Mouse (Mus musculus): ENCODE results near the gene Enox1.

The Enox1 gene

GRCm38 (mm10) chr14:77272931-77273446 is 116.4 kb downstream of the Enox1 start:
- no peak for DNase-seq (ENCODE audit: inconsistent ontology term)

- no peak for DNase-seq (ENCODE audit: inconsistent ontology term)
These were observed 117.2 kb downstream of the Enox1 start for GRCm38 (mm10) chr14:77273721-77274120.

DNA sequence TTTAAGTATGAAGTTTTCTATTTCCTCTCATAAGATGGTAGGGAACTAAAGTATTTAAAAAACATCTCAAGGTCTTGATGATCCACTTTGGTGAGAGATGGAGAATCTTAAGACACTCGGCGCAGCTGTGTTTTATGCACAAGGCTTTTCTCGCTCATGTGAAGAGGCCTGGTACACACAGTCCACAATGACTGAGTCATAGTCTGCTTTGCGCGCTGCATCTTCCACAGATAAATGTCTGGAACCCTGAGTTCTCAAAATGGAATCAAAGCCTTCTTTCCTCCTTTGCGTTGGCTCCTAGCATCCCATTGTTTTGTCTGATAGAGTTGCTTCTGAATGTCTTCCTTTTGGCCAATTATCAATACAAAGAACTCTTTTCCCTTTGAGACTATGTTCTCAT is 119.0 kb downstream of the Enox1 start:
- no peak for DNase-seq (ENCODE audit: inconsistent ontology term)

GRCm38 (mm10) chr14:77279143-77279542 is 122.6 kb downstream of the Enox1 start:
- no peak for DNase-seq (ENCODE audit: inconsistent ontology term)

GRCm38 (mm10) chr14:77280454-77280853 is 123.9 kb downstream of the Enox1 start:
- no peak for DNase-seq (ENCODE audit: inconsistent ontology term)

DNA sequence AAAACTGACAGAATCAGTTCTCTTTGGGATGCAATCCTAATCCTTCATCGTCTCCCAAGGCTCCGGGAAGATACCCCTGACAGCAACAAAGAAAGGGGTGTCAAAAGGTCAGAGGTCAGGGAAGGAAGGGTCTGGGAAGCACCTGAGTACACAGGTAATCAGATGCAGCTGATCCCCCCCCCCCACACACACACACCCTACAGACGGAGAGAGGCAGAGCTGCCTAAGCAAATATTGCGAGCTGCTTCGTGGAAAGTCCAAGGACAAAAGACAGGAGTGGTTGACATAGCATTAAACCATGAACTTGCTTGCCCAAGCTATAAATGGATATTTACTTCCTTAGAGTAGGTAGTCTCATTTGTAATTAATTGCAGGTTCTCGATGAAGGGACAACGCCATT is 124.3 kb downstream of the Enox1 start:
- DNase-seq (ENCODE audit: inconsistent ontology term), result no peak

DNA sequence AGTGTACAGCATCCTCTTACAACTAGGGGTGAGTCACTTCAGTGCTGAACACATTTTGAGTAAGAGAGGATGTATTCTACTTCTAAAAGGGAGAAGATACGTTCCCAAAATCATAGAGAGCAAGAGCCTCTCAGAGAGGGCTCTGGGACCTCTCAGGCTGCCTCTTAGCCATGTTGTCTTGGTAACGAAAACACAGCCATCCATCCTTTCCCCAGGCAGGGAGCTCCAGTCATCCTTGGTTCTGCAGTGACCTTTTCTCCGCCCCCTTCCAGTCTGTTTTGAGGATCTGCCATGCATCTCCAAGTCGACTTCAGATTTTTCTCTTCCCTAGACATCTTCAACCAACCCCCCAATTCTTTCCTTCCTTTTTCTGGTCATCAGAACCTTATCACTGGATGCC is 127.4 kb downstream of the Enox1 start:
- no peak for DNase-seq (ENCODE audit: inconsistent ontology term)

- DNase-seq (ENCODE audit: inconsistent ontology term), result no peak
These were observed 128.9 kb downstream of the Enox1 start for GRCm38 (mm10) chr14:77285453-77285852.

GRCm38 (mm10) chr14:77291756-77292155 is 135.2 kb downstream of the Enox1 start:
- no peak for DNase-seq (ENCODE audit: inconsistent ontology term)

DNA sequence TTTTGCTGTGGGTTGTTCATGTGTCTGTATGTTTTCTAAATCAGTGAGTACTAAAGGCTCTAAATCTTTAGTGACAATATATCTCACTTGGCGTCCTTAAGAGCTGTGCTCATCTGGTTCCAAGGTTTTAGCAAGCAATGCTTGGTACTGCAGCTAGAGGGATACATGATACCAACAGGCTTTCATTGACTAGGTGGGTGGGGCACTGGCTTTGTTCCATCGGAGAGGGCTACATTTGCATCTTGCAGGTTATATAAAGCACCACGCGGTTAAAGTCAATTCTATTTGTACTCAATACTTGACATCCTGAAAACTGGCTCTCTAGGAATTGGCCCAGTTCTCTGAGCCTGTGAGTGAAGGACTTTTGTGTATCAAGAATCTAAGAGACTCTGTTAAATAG is 140.5 kb downstream of the Enox1 start:
- no peak for DNase-seq (ENCODE audit: inconsistent ontology term)

DNA sequence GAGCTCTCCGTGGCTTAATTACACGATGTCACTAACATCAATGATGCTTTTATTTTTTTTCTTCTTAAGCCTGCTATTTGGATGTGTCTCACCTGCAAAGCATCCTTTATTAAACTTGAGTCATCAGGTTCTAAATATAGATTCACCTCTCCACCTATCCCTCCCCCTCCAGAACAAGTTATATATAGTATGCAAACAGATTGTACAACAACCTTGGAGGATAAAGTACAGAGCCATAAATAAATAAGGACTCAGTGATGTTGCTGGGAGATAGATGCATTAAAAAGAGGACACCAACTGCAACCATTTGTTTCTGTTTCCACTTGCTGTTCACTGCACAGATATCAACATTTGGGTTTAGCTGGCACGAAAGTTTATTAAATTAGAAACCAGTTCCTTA is 141.8 kb downstream of the Enox1 start:
- no peak for DNase-seq (ENCODE audit: inconsistent ontology term)

- peak; percentile 24 for DNase-seq (ENCODE audit: inconsistent ontology term)
These were observed 153.0 kb downstream of the Enox1 start for GRCm38 (mm10) chr14:77309571-77309970.

GRCm38 (mm10) chr14:77311456-77311855 is 154.9 kb downstream of the Enox1 start:
- no peak for DNase-seq (ENCODE audit: inconsistent ontology term)

DNA sequence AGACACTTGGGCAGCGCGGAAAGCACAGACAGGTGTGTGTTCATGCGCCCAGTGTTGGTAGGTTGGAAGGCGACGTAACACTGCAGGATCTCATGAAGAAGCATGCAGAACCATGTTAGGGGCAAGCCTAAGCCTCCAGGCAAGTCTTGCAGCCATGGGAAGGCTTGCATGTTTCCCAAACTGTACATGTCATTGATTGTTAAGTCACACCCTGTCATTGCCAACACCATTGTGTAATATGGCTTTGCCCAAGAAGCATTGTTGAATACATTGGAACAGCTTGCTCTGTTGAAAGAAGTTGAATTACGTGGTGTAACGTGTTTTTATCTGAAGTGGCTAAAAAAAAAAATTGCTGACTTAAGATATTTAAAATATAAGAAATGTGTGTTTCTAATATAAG is 162.8 kb downstream of the Enox1 start:
- DNase-seq (ENCODE audit: inconsistent ontology term), result no peak

DNA sequence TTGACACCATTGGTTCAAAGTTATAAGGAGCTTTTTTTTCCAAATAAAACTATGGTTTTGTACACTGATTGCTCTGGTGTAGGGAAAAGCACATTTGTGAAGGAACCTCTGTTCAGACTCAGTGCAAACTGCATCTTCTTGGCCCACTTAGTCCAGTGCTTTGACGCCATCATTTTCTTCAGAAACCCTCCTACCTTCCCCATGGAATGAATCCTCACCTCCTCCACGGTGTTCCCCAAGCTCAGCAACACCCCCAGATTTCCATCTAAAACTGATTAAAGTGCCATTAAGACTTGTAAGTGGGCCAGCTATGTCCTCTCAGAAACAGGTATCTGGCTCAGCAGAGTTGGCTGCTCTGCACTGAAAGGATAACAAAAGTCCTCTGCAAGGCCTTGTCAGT is 167.8 kb downstream of the Enox1 start:
- no peak for DNase-seq (ENCODE audit: inconsistent ontology term)

DNA sequence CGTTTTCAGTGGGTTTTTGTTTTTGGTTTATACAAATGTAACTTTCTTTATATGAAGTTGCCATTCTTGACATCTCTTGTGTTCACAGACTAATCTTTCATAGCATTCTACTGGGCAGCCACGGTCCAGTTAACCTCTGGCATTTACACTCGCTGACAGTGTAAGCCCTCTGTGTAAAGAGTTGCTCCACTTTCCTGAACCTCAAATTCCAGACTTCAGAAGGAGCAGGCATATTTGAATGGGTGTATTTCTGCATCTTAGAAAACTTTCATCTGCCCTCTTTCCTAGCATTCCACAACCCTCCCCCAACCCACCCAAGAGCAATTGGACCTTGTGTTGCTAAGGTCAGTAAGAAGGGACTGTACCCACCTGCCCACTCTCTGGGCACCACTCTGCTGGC is 171.1 kb downstream of the Enox1 start:
- DNase-seq (ENCODE audit: inconsistent ontology term), result peak; percentile 90

DNA sequence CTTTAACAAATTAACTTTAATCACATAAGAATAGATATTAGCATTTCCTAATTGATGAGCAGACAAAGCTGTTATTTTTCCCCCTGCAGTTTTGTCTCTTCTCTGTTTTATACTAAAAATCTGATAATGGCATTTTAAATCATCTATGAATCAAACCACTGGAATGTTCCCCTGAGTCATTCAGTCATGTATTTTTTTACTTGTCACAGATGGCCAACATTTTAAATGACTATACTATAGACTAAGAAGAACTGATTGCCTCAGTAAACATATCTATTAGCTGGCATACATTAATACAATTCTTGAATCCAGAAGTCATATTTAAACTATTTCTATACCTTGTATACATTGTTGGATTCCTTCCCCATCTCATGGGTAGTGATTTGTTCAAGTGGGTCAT is 173.2 kb downstream of the Enox1 start:
- DNase-seq (ENCODE audit: inconsistent ontology term), result peak; percentile 59

GRCm38 (mm10) chr14:77343662-77344340 is 187.2 kb downstream of the Enox1 start:
- no peak for DNase-seq (ENCODE audit: inconsistent ontology term)

GRCm38 (mm10) chr14:77346296-77346695 is 189.7 kb downstream of the Enox1 start:
- DNase-seq (ENCODE audit: inconsistent ontology term), result no peak

GRCm38 (mm10) chr14:77351803-77352352 is 195.3 kb downstream of the Enox1 start:
- peak; percentile 75 for DNase-seq (ENCODE audit: inconsistent ontology term)

DNA sequence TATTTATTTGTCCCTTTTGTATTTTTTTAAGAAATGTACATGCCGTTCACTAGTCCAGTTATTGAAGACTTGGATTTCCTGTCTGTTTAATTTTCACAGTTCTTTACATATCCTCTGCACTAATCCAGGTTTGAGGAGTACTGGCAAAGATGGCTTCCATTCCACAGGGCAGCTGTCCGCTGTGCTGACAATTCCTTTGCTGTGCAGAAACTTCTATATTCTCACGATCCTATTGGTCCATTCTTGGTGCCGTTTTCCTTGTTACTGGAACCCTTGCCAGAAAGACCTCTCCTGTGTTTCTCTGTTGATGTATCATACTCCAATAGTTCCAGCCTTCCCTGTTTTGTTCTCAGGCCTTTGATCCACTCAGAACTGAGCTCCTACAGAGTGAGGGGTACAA is 206.1 kb downstream of the Enox1 start:
- DNase-seq (ENCODE audit: inconsistent ontology term), result no peak

DNA sequence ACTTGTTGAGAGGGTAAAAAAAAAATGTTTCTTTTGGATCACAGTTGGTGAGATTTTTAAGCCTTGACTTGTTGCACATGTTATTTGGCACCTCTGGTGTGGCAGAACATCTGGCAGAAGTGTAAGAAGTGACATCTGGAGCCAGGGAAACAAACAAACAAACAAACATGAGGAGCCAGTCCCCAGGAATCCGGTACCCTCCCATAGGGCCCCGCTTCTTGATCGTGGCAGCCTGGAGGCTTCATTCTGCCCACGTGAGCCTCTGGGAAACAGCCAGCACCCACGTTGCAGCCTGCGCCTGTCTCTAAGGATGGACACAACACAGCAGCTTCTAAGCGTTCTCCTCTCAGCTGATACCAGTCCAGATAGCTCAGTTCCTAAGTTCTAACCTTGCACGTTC is 211.8 kb downstream of the Enox1 start:
- DNase-seq (ENCODE audit: inconsistent ontology term), result no peak

- DNase-seq (ENCODE audit: inconsistent ontology term), result no peak
These were observed 212.5 kb downstream of the Enox1 start for GRCm38 (mm10) chr14:77369070-77369469.

DNA sequence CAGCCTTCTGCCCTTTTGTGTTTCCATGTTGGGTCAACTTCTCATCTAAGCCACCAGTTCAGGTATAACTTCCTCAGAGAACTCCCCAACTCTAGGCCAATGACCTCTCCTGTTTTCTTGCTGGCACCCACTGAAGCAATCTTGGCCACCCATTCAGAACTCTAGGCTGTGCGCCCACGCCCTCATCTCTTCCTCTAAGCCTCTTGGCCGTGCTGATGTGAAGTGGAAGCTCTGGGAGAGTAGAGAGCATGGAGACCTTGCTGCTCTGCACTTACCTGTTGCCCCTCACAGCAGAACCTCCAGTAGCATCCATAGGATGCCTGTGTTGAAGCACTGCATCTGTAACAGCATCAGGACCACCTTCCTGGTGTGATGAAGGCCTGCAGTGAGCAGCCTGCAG is 214.0 kb downstream of the Enox1 start:
- no peak for DNase-seq (ENCODE audit: inconsistent ontology term)
